Mouse (Mus musculus) left cerebral cortex, postnatal 14 days (tissue): ENCODE data around the gene Osbpl11. TPM values are rescaled to one million over a fixed set of nuclear protein-coding genes. Genes with fewer than 3 reads are reported as not detected.
"Not testable (repeated sequence)": the region's sequence is repeated elsewhere in the genome, so short reads cannot be mapped to it uniquely, and the experiment has no call there.

ENCODE experiments used
- DNase-seq, 2 experiments: peaks; one replicate each; pipeline ENCODE4 v3.0.0; 2021 to 2022; ENCODE audit warnings: low spot score in 2 of 2, mixed read lengths in 1 of 2
- intact Hi-C: fragments of 180-260 bp; cut with DNase I; formaldehyde crosslinking; loops from one replicate; pipeline ENCODE4 v1.15.1; 2025
- total RNA-seq, 2 experiments: library from RNA; stranded (reverse); gene quantifications; 2 replicates each; pipeline ENCODE4 v1.2.3; 2021

Osbpl11 gene
- total RNA-seq, 2 experiments from 2014 or later = 16.6 to 22.5 TPM

DNA sequence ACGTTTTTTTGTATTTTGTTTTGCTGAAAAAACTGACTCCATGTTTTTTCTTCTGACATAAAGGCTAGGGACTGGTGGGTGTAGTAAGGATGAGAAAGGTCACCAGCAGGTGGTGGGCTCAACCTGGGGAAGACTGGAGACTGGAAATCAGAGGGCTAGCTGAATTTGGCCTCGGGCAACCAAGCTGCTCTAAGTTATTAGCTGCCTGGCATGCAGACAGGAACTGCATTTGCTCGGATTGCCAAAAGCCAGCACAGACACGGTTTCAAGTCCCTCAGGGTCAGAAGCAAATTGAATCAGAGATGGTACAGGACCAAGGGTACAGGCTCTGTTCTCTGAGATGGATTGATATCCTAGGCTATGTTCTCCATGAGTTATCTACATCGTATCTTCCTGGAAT is 11.7 kb upstream of the Osbpl11 start:
- intact Hi-C loops = no loop called here
- no peak for DNase-seq

DNA sequence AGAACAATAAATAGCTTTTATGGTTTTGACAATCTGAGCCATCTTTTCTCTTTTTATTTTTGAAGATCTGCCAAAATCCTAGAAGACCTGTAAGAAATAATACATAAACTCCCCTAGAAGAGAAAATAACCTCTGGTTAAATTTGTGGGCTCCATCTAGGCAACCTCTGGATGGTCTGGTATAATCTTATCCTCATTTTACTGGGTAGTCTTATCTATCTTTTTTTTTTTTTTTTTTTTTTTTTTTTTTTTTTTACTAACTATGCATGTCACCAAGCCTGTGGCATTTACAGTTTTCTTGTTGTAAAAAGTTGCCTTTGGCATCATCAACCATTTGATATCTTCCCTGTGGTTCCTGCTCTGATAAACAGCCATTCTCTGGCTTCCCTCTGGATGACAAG is 10.2 kb upstream of the Osbpl11 start:
- no peak for DNase-seq
- intact Hi-C loops = no loop called here

DNA sequence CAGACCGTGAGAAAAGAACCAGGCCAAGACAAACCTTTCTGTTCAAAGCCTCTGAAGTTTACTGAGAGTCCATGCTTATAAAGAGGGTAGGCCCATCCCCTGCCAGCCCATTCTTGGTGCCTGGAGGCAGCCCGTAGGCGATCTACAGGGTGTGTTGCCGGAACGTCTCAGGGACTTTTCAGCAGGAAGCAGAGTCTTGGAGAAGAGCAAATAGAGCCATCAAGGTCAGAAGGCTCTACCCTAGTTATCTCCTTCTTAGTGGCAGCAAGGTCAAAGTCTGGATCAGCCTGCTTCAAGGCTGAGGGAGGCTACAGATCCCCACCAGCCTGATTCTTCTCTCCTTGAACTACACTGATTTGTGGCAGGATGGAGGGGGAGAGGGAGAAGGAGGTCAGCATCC is 8.0 kb upstream of the Osbpl11 start:
- intact Hi-C loops, DNase-seq: not testable (repeated sequence)

DNA sequence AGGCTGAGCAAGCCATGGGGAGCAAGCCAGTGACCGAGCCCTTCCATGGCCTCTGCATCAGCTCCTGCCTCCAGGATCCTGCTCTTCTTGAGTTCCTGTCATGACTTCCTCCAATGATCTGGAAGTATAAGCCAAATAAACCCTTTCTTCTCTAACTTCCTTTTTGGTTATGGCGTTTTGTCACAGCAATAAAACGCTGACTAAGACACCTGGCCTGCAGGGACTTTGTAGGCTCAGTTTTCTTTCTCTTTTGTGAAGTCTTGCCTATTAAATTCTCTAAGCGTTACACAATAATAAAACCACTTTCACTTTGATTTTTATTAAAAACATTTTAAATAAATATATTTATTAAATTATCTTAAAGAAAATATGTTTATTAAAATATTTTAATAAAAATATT is 7.1 kb upstream of the Osbpl11 start:
- DNase-seq = no peak
- intact Hi-C loops = loop anchor here (2.0 kb wide), 1 partner anchor 27 kb away; no protein-coding TSS in a partner anchor

DNA sequence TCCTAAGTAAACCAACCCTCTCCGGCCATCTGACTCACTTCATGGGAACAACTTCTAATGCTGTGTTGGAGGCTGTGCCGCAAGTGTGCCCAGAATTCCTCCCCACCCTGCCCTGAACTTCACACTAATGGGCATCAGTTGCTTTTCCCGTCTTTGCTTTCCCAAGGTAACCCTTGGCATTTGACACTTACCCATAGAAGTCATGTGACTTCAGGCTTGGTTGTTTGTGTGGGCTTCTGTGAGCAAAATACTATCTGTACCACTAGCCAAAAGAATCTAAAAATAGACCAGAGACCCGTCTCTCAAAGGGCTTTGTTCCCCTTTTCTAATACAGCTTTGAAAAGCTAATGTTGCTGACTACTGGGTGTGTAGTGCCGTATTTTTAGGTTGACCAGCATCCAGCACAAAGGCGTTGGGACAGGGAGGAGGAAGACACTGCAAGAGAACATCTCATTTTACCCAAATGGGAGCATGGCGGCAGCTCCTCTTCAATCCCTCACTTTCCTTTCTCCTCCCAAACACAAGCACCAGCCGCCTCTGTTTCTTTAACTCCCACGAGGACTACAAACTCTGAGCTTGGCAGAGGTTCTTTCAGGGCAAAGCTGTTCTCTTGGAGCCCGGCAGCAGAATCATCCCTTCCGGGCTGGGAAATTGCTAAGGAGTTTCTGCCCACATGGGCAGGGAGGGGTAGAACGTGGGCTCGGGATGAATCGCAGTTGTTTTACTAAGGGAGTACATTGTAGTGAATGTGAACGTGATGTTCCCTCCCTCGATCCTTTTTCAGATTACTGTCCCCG is 6.4 kb upstream of the Osbpl11 start:
- intact Hi-C loops = loop anchor here (2.0 kb wide), 1 partner anchor 28 kb away; no protein-coding TSS in a partner anchor
- DNase-seq = peak; percentile 77 to 91

DNA sequence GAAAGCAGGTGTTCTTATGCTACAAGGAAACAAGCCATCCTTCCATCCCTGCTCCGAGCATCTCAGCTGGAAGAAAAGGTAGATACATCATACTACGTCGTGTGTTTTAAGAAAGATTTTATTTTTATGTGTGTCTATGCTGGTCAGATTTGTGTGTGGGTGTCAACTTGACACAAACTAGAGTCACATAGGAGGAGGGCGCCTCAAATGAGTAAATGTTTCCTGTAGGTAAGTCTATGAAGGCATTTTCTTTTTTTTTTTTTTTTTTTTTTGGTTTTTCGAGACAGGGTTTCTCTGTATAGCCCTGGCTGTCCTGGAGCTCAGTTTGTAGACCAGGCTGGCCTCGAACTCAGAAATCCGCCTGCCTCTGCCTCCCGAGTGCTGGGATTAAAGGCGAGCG is 5.6 kb upstream of the Osbpl11 start:
- intact Hi-C loops = loop anchor here (2.0 kb wide), 1 partner anchor 28 kb away; no protein-coding TSS in a partner anchor
- DNase-seq = not testable (repeated sequence)

DNA sequence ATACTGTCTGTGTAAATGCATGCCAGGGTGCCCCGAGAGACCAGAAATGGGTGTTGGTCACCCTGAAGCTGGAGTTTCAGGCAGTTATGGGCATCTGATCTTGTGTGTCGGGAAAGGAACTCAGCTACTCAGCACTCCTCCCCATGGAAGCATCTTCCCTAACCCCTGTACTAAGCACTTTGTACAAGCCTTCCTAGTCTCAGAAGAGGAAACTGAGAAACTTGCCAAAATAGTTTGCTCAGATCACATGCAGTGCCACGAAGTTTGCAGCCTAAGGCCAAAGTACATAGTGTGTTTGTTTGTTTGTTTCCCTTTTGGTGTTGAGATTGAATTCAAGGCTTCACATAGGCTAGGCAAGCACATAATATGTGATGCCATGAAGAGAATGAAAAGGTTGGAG is 5.0 kb upstream of the Osbpl11 start:
- DNase-seq = no peak
- intact Hi-C loops = loop anchor here (2.0 kb wide), 1 partner anchor 29 kb away; no protein-coding TSS in a partner anchor

DNA sequence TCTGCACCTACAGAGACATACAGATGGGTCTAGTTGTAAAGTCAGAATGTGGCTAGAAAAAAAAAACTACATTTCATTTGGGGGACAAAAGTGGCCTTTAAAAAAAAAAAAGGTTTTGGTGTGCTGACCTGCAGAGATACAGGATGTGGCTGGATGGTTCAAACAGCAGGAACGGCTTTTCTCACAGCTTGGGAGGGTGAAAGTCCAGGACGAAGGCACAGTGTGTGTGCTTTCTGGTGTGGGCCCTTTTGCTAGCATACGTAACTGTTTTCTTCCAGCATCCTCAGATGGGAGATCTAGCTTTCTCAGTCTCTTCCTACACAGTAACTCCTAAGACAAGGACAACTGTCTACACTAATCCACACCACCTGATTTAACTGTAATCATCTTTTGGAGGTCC is 4.1 kb upstream of the Osbpl11 start:
- intact Hi-C loops = no loop called here
- no peak for DNase-seq

DNA sequence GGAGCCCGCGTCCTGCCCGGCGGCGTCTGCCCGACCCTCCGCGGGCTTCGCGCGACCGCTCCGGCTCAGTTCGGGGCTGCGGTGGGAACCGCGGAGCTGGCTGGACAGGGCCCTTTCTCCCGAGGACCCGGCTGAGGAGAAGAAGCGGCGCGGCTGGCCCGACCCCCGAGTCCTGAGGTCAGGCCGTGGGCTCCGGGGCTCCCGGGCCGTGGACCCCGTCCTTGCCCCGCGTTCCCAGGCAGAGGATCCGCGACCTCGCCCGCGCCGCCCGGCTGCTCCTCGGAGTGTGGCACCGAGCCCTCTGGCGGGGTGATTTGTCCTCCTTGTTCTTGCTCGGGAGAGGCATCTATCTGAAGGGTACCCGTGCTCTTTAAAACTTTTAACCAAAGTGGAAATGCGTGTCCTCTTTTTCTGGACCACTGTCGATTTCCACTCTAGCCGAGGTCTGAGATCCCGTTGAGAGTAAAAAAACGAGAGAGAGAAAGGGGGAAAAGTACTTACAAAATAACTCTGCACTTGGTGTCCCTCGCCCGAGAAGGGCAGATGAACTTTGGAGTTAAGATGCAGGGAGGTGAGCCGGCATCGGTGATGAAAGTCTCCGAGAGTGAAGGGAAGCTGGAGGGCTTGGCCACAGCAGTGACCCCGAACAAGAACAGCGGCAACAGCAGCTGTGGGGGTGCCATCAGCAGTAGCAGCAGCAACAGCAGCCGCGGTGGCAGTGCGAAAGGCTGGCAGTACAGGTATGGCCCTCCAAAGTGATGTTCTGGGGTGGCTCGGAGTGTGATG is 583 bp downstream of the Osbpl11 start:
- DNase-seq = peak in 1 of 2 experiments; percentile 30
- intact Hi-C loops = no loop called here

DNA sequence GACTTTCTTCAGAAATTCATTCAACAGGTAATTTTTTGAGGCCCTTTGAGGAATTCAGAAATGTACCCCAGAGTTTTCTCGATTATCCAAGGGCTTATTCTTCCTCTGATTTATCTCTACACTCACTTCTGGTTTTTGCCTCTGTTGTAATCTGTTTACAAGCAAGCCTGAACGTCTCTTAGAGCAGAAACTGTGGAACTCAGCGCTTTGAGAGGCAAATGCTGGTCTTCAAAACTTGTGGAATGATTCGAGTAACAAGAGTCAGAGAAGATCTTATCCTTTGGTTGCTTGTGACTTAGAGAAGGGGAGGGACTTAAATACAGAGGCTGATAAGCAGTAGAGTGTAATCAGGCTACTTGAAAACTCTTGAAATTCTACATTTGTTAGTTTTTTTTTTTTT is 1.3 kb downstream of the Osbpl11 start:
- intact Hi-C loops = no loop called here
- no peak for DNase-seq

DNA sequence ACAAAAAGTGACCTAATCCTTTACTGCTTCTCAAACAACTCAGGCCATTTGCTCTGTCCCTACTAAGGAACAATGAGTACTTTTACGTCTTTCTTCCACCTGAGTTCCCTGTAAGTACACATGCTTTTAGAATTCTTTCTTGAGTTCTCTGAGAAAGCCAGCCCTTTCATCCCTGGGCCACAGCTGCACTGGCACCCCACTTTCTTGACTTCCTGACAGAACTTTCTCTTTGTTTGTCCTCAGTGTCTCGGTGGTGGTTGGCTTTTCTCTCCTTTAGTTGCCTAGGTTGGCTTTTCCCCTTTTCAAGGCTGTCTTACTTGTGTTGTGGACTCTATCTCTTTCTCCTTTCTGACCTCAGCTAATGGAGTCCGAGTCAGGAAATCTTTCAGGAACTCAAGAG is 3.2 kb downstream of the Osbpl11 start:
- intact Hi-C loops = no loop called here
- DNase-seq = no peak

DNA sequence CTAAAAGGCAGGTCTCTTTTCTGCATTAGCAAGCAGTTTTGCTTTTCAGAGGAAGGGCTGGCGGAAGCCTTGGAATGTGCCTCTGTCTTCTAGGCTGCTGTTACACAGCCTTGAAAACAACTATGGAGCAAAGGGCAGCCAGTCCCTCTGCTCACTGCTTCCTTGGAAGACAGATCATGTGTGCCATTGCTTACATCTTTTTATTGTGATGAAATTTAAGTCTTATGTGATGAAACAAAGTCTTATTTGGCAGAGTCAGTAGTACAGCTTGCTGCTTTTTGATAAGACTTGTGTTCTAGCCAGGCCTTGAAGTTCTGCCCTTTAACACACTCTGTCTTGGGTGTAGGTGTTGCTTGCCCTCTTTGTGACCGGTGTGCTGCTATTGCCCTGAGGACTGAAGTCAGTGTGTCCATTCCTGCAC is 6.8 kb downstream of the Osbpl11 start:
- DNase-seq = no peak
- intact Hi-C loops = no loop called here

DNA sequence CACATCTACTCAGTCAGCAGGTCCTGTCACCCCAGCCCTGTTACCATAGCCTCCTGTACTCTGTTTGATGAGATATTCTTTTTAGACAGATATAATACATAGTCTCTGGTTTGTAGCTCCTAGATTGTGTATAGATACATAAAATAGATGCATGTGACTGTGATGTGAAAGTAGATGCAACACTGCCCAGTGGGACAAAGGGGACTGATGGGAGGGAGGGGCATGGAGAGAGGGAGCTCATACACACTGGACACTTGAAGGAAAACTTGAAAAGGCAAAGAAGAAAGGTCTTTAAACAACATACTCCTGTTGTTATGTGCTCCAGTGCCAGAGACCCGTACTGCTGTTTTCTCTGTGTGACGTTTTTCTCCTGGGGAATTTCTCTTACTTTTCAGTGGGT is 7.4 kb downstream of the Osbpl11 start:
- no peak for DNase-seq
- intact Hi-C loops = no loop called here

DNA sequence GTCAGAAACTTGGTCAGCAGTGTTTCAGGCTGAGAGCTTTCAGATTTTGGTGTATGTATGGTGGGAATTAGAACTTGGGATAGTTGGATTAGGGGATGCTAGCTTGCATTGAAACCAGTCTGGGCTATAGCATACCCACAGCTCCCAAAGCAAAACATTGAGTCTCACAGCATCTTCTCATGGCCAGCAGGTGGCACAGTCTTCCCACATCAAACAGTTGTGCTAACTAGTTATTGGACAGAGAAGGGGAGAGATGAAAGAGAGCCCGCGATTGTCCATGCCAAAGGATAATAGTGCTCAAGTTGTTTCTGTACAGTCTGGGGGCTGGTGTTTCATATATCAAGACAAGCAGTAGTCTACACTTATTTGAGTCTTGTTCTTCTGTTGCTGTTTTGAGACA is 8.8 kb downstream of the Osbpl11 start:
- peak; percentile 68 to 71 for DNase-seq
- intact Hi-C loops = no loop called here

DNA sequence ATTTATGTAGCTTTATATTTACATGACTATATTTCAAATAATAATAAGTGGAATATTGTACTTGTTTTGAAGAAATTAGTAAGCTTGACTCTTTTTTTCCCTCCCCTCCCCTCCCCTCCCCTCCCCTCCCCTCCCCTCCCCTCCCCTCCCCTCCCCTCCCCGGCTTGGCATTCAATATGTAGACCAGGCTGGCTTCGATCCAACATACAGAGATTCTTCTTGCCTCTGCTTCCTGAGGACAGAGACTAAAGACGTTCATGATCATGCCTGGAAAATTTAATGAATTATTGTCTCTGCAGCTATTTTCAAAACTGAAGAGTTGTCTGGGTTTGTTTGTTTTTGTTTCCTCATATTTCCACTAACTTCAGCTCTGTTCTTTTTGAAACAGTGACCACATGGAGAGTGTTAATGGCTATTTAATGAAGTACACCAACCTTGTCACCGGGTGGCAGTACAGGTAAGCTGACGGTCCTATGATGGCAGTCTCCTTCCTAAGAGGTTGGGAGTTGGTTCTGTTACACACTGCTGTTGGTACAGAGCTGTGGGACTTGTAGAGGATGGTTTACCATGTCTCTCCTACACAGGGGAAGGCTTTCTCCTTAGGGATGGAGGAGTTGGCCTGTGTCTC is 10.9 kb downstream of the Osbpl11 start:
- peak in 1 of 2 experiments; percentile 29 for DNase-seq
- intact Hi-C loops = no loop called here

DNA sequence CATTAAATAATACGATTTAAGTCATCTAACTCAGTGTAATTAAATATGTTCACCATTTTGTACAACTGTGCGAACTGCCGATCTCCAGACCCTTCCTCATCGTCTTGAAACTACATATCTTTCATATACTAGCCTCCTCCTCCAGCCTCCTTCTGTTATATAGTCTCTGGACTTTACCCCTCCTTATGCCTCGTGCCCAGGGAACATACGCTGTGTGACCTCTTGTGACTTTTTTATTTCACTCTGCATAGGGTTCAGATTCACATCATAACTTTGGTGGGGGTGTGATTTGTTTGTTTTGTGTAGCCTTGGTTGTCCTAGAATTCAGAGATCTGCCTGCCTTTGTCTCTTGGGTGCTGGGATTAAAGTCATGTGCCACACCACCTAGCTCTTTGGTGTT is 11.7 kb downstream of the Osbpl11 start:
- intact Hi-C loops = no loop called here
- no peak for DNase-seq

DNA sequence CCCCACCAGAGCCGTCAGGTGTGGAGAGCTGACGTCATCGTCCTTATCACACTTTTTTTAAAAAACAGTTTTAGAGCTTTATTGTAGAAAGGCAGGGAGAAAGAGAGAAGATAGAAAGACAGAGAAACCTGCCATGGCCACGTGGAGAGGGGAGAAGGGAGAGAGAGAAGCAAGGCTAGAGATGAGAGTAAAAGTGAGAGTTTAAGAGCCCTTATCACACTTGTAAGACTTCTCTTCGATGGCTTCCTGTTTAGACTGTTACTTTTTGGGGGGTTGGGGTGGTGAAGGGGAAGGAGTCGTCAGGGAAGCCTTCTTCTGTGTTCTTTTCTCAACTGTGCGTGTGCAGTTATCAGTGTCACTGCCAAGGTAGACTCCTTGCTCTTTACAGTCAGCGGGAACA is 15.7 kb downstream of the Osbpl11 start:
- no peak for DNase-seq
- intact Hi-C loops = no loop called here

DNA sequence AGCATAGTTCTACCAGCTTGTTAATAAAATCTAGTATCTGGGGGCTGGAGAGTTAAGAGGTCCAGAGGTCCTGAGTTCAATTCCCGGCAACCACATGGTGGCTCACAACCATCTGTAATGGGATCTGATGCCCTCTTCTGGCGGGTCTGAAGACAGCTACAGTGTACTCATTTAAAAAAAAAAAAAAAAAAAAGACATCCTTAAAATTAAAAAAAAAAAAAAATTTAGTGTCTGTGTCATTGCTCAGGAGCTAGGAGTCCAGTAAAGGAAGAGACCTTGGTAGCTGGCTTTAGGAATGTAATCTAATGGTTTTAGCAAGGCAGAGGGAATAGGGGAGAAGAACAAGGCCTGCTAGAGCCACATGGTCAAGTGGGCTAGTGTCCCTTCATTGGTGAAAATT is 25.9 kb downstream of the Osbpl11 start:
- intact Hi-C loops = no loop called here
- no peak for DNase-seq

DNA sequence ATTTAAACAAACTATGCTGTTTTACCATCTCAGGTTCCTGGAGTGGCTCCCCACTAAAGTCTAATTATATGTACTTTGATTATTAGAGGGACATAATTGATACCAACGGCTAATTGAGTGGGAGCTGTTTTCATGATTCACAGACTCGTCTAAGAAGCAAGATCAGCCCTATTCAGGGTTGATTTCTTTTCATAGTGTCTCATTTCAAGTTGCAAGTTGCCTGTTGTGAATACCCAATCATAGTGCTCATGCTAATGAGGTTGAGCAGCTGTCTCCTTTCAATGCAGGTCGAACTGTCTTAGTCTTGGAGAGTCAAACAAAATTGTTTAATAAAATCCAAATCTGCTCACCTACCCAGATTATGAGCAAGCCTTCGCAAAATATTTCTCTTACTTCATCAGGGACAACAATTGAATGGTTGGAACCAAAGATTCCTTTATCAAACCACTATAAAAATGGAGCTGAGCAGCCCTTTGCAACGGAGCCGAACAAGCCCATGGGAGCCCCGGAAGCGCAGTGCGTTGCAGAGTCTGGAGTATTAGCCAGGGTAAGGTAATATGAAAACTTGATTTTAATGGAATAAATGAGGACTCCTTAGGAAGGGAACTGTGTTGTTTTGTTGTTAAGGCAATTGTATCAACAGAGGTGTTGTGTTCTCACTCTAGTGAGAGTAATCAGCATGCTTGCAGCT is 31.6 kb downstream of the Osbpl11 start:
- intact Hi-C loops = no loop called here
- no peak for DNase-seq
